Mouse (Mus musculus) adrenal gland, postnatal 25 days (tissue): ENCODE data around the gene Slc43a2. TPM values are rescaled to one million over a fixed set of nuclear protein-coding genes. Genes with fewer than 3 reads are reported as not detected.
A peak's percentile ranks its signal among the peaks of the same experiment; 100 is the strongest.
"Not testable (repeated sequence)": the region's sequence is repeated elsewhere in the genome, so short reads cannot be mapped to it uniquely, and the experiment has no call there.

Experiments used
- DNase-seq: peaks from one replicate; pipeline ENCODE4 v3.0.0; 2021; ENCODE audit warnings: mixed read lengths
- total RNA-seq: library from RNA; stranded (reverse); gene quantifications from 2 replicates; pipeline ENCODE4 v1.2.3, GENCODE M21; 2021

Gene Slc43a2
- total RNA-seq, 1 experiment from 2014 or later = 24.0 TPM

DNA sequence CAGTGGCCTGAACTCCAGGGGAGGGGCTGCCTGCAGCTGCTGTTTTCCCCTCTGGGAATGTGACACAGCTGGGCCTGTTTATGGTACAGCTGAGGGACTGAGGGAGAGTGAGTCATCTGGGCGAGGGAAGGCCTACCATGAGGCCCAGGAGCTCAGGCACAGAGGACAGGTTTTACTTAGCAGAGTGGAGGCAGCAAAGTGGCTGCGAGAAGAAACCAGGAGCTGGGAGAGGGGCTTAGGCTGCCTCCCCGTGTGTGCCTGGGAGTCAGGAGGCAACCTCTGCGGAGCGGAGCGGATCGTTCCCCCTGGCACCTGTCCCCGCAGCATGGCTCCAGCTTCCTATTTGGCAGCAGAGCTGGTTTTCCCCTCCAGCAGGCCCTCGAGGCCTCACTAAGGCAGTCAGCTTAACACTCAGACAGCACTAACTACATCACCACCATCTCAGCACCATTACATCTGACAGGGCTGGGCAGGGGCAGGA lies 20.5 kb downstream of the Slc43a2 start:
- DNase-seq = no peak

DNA sequence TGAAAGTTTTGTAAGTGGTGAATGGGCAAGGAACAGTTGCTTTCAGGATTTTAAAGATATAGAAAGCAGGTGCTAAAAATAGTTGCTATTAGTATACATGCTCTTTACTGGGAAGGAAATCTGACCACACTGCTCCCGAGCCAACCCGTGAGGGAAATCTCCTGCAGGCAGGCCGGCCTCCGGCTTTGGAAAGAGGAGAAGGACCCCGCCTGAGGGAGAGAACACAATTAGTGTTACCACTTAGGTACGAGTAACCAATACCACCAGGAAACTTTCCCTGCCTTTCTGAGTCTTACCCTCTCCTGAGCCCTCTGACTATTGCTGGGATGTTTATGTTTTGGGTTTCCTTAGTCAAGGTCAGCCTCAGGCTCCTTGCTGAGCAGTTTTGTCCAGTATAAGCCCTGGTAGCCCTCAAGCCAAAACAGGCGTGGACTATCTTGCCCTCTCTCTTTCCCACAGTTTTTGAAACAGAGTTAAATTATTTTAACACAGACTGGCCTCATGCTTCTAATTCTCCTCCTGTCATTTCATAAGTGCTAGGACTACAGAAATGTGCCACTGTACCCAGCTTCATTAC lies 21.5 kb downstream of the Slc43a2 start:
- no peak for DNase-seq

GRCm38 (mm10) chr11:75556006-75556405 lies 24.5 kb downstream of the Slc43a2 start:
- DNase-seq = not testable (repeated sequence)

DNA sequence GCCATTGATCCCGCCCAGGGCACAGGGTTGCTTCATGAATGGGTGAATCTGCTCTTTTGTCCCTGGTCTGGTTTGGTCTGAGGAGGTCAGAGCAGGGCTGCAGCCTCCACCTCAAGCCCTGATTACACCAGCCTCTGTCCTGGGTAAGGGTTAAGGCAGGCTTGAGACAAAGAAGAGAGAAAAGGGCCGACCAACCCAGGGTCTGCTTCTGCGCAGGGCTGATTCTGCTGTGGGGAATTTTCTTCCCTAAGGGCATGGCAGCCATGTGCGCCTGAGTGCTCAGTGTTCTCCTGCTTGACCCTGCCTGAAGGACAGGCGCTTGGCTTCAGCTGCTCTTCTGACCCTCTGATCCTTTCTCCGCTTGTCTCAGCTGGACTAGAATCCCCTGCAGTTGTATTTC lies 25.6 kb downstream of the Slc43a2 start:
- DNase-seq = no peak

DNA sequence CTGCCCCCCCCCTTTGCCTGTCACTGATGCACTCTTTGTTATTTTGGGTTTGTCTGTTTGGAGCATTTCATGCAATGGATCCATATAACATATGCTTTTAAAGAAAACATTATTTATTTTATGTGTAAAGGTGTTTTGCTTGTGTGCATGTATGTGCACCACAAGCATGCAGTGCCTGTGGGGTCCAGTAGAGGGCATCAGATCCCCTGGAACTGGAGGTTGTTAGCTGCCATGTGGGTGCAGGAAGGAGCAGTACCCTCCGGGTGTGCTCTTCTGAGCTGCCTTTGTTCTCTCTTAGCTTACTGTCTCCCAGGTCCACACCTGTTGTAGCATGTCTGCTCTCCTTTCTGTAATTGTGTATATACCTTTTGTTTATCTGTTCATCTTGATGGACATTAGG lies 26.6 kb downstream of the Slc43a2 start:
- no peak for DNase-seq

- DNase-seq = no peak
These were observed 28.5 kb downstream of the Slc43a2 start for GRCm38 (mm10) chr11:75559870-75560504.

GRCm38 (mm10) chr11:75560530-75561409 lies 29.3 kb downstream of the Slc43a2 start:
- no peak for DNase-seq

DNA sequence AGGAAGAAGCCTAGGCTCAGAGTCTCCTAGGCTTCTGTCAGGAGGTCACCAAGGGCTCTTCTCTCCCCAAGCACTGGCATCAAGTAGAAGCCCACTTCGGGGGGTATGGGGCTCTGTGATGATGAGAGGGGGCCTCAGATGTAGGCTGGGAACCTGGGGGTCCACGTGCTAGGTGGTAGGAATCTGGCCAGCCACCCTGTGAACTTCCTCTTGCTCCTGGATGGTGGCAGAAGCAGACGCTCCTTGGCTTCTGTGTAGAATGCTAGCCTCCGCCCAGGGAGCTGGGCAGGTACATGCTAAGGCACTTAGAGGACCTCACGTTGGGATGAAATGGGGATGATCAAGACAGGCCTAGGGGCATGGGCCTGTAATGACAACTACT lies 29.9 kb downstream of the Slc43a2 start:
- DNase-seq = no peak

GRCm38 (mm10) chr11:75562840-75563239 lies 31.3 kb downstream of the Slc43a2 start:
- DNase-seq = no peak

DNA sequence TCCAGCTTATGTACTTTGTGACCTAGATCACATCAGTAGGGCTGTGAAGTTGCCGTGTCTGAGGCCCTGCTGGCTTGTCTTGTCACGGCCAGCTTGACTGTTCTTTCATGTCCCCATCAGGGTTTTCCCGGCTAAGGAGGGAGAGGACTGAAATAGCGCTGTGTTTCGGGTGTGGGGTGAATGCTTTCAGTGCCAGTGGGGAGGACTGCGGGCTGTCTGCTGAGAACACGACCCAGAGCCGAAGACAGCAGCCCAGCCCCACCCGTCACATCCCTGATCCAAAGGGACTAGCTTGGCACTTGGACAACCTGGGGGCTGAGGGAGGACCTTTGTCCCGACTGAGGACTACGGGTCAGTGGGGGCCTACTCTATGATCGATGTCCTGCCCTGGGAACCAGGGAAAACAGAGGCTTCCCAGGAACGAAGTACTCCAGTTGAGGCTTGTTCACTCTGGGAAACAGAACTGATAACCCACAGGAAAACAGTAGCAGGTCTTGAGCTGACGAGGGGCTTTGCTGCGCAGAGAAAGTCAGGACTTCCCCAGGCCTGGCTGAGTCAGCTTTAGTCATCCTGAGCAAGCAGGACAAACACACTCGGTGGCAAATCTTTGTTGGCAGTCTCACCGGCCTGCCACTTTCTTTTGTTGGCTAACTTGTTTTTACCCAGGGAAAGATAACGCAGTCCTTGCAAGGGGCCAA lies 32.5 kb downstream of the Slc43a2 start:
- peak; percentile 60 for DNase-seq

DNA sequence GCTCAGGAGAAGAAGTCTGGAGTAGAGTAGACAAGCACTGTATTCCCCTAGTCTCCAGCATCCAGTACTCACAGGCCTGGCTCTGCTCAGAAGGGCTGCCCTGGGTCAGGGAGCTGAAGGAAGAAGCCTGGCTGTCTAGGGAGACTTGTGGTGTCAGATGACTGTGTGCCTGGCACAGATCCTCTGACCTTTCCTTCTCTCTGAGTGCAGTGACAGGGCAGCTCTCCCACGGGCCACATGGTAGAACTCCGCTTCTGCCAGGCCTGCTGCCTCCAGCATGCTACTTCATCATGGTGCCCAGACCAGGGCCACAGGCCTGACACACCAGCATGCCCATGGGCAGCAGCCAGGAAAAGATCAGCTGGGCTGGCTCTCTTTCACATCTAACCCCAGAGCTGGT lies 34.4 kb downstream of the Slc43a2 start:
- DNase-seq = peak; percentile 74

DNA sequence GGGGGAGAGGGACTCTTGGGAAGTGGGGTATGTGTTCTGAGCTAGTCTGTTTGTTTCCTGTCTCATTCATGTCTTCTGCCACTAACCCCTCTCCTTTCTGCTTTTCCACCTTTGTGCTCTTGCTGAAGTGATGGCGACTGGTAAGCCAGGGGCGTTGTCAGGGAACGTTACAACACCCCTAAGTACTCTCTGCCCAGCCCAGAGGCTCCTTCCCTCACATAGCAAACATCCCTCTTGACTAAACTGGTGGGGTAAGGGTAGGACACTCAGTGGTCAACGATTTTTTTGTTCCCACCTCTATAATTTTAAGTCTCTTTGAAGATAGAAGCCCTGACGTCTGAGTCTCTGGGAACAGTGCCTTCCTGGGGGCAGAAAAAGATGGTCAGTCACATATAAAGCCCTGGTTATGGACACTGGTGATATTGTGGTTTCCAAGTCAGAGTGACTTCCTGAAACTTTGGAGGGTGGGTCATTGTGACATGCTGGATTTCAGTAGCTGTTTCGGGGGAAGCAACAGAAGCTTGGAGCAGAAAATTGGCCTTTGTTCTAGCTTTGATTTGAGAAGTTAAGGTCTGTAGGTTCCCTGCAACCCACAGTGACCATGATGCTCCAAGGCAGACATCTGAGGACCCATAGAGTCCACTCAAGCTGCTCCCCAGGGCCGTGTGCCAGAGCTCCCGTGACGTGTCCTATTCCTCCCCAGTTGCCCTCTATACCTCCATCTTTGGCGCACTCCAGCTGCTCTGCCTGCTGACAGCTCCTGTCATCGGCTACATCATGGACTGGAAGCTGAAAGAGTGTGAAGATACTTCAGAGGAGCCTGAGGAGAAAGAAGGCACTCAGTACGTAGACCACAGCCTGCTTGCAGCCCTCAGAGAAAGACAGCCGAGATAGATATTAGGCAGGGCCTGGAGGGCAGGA lies 35.0 kb downstream of the Slc43a2 start:
- DNase-seq = no peak

DNA sequence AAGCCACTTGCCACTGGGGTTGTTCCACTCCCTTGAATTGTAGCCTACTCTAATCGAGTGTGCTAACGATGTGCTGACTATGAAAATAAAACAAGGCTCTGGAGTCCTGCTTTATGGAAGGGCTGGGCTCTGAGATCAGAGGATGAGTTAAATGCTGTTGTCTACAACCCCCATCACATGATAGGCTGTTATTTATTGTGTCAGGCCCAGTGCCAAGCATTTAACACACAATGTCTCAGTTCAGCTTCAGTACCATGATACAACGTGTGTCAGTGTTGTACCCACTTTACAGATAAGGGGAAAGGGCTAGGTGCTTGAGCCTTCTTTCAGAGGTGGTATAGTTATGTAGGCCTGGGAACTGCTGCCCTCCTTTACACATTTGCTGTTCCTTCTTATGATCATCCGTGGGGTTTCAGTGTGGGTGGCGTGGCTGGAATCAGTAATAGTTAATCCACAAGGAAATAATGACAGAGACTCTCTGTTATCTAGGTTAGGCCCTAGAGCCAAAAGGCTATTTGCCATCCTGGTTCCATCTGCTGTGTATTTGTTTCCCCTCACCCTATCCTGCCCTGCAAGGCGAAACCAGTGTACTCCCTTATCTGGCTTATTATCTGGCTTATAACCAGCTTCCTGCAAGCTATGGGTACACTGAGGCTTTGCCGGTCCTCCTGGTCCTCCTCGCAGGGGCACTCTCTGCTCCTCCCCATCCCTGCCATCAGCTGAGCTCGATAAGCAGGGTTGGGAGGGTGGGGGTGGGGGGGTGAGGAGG lies 36.0 kb downstream of the Slc43a2 start:
- DNase-seq = no peak

DNA sequence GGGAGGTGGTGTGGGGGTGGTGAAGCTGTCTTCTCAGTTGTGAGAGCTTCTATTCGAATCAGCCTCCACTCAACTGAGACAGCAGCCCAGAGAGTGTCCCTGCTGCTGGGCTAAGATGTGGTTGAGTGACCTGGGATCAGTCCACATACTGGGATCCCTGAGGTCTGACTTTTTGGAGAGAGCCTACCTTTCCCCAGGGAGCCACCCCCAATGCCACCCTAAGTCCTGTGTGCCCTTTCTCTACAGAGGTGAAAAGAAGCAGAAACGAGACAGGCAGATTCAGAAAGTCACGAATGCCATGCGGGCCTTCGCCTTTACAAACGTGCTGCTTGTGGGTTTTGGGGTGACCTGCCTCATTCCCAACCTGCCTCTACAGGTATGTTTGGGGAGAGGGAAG lies 36.6 kb downstream of the Slc43a2 start:
- DNase-seq = no peak

DNA sequence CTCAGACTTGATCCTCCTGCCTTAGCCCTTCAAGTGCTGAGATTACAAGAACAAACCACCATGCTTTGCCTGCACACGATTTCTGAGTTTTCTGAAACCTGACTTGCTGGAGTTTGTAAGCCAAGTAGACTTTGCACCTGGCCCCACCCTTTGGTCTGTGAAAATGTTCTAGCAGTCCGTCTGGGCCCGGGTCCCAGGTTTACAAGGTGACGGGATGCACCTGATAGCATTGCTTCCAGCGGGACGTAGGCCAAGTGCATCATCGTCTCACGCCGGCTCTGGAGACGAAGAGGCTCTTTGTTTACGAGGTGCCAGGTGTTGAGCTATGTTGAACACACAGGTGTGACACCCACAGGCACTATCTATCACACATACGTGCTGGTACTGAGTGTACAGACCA lies 37.5 kb downstream of the Slc43a2 start:
- DNase-seq = no peak

GRCm38 (mm10) chr11:75570375-75571125 lies 39.1 kb downstream of the Slc43a2 start:
- DNase-seq = no peak

DNA sequence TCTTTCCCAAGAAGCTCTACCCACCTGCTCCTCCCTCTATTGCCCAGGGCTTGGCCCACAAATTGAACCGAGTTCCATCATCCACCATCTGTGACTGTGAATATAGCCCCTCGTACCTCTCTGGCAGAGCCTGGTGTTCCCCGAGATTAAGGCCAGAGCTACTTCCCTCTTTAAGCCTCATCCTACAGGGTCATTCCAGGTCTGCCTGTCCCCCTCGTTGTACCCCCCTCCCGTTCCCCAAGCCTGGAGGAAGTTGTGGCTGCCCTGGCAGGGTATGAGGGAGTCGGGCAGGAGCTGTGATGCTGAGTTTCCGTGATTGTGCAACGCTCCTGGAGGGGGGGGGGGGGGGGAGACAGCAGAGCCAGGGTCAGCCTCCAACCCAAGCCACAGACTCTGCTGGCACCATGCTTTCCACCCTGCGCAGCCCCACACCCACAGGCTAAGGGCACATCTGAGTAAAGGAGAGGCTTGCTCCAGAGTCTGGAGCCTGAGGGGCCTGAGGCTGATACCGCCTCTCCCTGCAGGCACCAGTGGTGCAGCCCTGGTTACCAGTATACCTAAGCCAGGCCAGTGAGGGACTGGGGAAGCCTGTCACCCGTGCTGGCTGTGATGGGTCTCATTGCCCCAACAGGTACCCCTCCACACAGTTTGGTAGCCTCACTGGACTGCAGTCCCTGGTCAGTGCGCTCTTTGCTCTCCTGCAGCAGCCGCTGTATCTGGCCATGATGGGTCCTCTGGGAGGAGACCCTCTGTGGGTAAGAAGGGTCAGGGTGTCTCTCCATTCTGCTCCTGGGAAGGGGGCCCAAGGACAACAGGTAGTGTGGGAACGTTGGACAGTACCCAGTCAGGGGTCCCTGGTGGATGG lies 39.9 kb downstream of the Slc43a2 start:
- DNase-seq = peak; percentile 36

GRCm38 (mm10) chr11:75572301-75572791 lies 40.9 kb downstream of the Slc43a2 start:
- DNase-seq = no peak
